Mouse (Mus musculus) limb, embryonic 12.5 days (tissue): Measurements from ENCODE around the gene Focad. TPM values are rescaled to one million over a fixed set of nuclear protein-coding genes. Genes with fewer than 3 reads are reported as not detected.

Source experiments
- ATAC-seq: fragments of 200-750 bp; cut with Nextera tagmentation; 2 replicates; pipeline ENCODE4 v1.8.0; 2017; ENCODE audit warnings: low read depth, moderate TSS enrichment; ENCODE audit not compliant: insufficient number of reproducible peaks, insufficient read depth, low FRiP score, low TSS enrichment
- H3K27ac ChIP-seq: fragments of 300-500 bp; sonication (generic); 2 replicates; pipeline ENCODE4 v1.5.1; 2016; ENCODE audit warnings: mild to moderate bottlenecking, moderate library complexity
- H3K27me3 ChIP-seq: fragments of 300-500 bp; sonication (generic); 2 replicates; pipeline ENCODE4 v1.6.1; 2016; ENCODE audit warnings: mild to moderate bottlenecking, moderate library complexity
- H3K36me3 ChIP-seq: fragments of 300-500 bp; sonication (generic); 2 replicates; pipeline ENCODE4 v1.6.1; 2016; ENCODE audit warnings: mild to moderate bottlenecking, moderate library complexity
- H3K4me1 ChIP-seq: fragments of 300-500 bp; sonication (generic); replicated peaks from 2 replicates; pipeline ENCODE4 v1.6.1; 2016
- H3K4me2 ChIP-seq: fragments of 300-500 bp; sonication (generic); 2 replicates; pipeline ENCODE4 v1.6.1; 2016; ENCODE audit warnings: mild to moderate bottlenecking, moderate library complexity
- H3K4me3 ChIP-seq: fragments of 300-500 bp; sonication (generic); replicated peaks from 2 replicates; pipeline ENCODE4 v1.5.1; 2016; ENCODE audit warnings: mild to moderate bottlenecking
- H3K9ac ChIP-seq: fragments of 300-500 bp; sonication (generic); replicated peaks from 2 replicates; pipeline ENCODE4 v1.6.1; 2016; ENCODE audit warnings: mild to moderate bottlenecking, moderate library complexity
- H3K9me3 ChIP-seq: fragments of 300-500 bp; sonication (generic); 2 replicates; pipeline ENCODE4 v1.6.1; 2016; ENCODE audit warnings: mild to moderate bottlenecking, moderate library complexity
- WGBS: fragments of 180-500 bp; shearing (Covaris S2); methylation state at CpG from one replicate; pipeline ENCODE4 v1.1.7; 2016; 5-methylcytosine and 5-hydroxymethylcytosine counted together
- polyA plus RNA-seq: library from polyadenylated mRNA; unstranded; fragments of >200 nt; fragmentation: Nextera tagmentation; extraction: Ambion mirVana; gene quantifications from 2 replicates; pipeline ENCODE4 v1.2.1, GENCODE M21; 2016

Focad gene
- polyA plus RNA-seq, 1 experiment from 2014 or later, result 13.7 TPM

DNA sequence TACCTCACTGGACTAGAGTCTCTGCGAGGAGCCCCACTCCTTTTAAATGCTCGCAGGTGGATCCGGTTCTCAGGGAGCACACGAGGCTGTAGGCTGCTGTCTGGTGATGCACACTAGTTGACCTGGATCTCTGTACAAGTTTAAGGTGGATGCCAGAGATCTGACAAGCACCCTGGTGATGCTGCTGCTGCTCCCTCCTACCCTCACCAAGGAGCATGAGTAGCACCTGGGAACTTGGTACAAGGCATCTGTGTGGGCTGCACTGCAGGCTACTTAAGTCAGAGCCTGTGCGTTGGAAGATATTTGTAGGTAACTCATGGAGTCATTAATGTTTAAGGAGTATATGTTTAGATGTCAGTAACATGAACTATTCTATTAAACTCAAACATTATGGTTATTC lies 62.5 kb downstream of the Focad start:
- ATAC-seq, result no peak
- Histone ChIP-seq H3K4me1 (0 out of 2 replicates have a peak, but pooled peaks cover 3% of the 10 kb centered on the region), H3K27ac (no peak overlapping the region), H3K9ac (no peak overlapping the region), H3K27me3 (no peaks in the 10 kb centered on the region), H3K36me3 (no peaks in the 10 kb centered on the region), H3K9me3 (no peaks in the 10 kb centered on the region), H3K4me3 (no peak overlapping the region), H3K4me2 (no peak overlapping the region)
- 71% methylated on average over 5 of the region's 5 CpGs for WGBS

DNA sequence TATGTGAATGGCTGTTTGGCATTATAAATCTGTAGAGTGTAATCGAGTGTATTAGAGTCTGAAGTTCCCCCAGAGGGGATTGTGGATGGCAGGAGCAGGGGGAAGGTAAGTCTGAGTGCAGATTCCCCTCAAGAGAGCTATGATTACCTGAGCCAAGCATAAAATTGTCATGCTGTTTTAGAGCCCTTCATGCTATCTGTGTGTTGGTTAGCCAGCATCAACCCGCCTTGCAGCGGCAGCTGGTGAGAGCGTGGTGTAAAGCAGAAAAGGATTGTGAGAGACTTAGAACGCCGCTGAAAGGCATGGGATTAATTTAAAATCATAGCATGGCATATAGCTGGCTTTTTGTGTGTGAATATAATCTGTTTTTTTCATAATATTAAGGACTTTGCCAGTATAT lies 63.2 kb downstream of the Focad start:
- WGBS, result 74% methylated on average over 6 of the region's 6 CpGs
- ATAC-seq, result no peak
- H3K27me3 ChIP-seq, result no peaks in the 10 kb centered on the region

DNA sequence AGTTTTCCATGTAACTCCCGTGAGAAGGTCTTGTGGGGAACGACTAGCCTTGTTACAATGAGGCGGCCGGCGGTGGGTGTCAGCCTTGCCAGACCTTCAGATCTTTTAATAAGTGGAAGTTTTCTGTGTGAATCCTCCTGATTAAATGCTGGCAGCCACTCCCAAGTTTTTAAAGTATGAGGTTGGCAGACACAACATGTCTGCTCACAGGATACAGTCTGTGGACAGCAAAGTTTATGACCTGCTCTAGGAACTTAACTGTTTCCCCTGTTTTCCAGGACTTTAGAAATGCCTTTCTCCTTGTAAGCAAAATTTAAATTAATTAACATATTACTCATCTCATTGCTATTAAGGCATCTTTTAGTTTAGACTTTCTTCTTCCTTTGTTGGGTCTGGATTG lies 64.8 kb downstream of the Focad start:
- no peak overlapping the region for H3K4me3 ChIP-seq
- no peak overlapping the region for H3K27ac ChIP-seq
- no peak for ATAC-seq
- H3K9me3 ChIP-seq, result no peaks in the 10 kb centered on the region
- 92% methylated on average over 5 of the region's 5 CpGs for WGBS
- 0 out of 2 replicates have a peak, but pooled peaks cover 3% of the 10 kb centered on the region for H3K4me1 ChIP-seq
- H3K27me3 ChIP-seq, result no peaks in the 10 kb centered on the region
- no peaks in the 10 kb centered on the region for H3K36me3 ChIP-seq
- no peak overlapping the region for H3K4me2 ChIP-seq
- no peak overlapping the region for H3K9ac ChIP-seq

More for the DNA sequence above, 63.2 kb downstream of the Focad start:
- no peaks in the 10 kb centered on the region for H3K9me3 ChIP-seq
- no peak overlapping the region for H3K4me2 ChIP-seq
- no peak overlapping the region for H3K4me3 ChIP-seq
- H3K36me3 ChIP-seq, result no peaks in the 10 kb centered on the region
- H3K9ac ChIP-seq, result no peak overlapping the region
- no peak overlapping the region for H3K27ac ChIP-seq
- H3K4me1 ChIP-seq, result 0 out of 2 replicates have a peak, but pooled peaks cover 3% of the 10 kb centered on the region

DNA sequence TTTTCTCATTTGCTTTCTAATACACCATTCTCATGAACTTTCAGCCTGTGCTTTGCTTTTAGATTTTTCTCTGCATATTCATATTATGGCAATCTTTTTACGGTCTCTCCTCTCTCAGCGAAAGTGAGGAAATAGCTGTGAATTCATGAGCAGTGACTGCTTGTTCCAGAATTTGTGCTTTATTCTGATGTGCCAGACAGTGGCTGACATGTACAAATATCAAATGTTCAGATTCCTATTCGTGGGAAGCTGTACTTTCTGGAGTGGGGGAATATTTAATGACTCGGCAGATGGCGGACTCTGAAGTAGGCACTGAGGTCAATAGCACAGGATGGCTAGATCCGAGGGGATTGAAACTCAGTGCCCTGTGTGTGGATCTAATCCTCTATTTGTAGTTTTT lies 65.3 kb downstream of the Focad start:
- H3K9me3 ChIP-seq, result no peaks in the 10 kb centered on the region
- H3K4me2 ChIP-seq, result no peak overlapping the region
- no peaks in the 10 kb centered on the region for H3K27me3 ChIP-seq
- 0 out of 2 replicates have a peak, but pooled peaks cover 3% of the 10 kb centered on the region for H3K4me1 ChIP-seq
- ATAC-seq, result no peak
- no peak overlapping the region for H3K27ac ChIP-seq
- H3K36me3 ChIP-seq, result no peaks in the 10 kb centered on the region
- 77% methylated on average over 6 of the region's 6 CpGs for WGBS
- H3K4me3 ChIP-seq, result no peak overlapping the region
- no peak overlapping the region for H3K9ac ChIP-seq

DNA sequence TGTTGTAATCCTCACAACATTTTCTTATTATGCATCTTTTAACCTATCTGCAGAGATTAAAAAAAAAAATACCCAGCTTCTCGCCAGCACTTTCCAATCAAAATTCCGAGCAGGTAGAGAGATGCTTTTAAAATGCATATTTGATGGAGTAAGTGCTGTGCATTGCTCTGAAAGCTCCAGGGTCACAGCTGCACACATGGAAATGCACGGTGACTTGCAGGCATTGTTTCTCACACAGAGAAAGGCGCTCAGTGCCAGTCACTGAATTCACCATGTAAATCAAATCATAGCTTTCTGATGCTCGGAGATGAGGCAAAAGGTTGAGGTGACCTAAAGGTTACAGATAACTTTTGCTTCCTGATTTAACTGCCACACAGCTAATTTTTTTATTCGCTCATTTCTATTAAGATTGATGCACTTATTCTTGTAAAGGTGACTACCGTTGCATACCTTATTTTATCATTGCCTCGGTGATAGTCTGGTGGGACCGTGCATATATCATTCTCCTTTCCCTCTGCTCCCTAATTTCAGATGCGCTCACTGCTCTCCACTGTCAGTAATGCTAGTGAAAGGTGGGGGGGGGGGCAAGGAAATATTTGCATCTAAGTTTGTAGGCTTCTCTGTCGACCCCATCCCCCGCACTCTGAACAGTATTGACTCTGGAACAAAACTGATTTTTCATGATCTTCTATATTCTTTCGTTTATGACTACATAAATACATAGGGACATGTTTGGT lies 69.2 kb downstream of the Focad start:
- Histone ChIP-seq H3K9ac (no peak overlapping the region), H3K27me3 (no peaks in the 10 kb centered on the region), H3K4me2 (no peak overlapping the region), H3K4me3 (no peak overlapping the region), H3K9me3 (no peaks in the 10 kb centered on the region), H3K36me3 (no peaks in the 10 kb centered on the region), H3K4me1 (no peaks in the 10 kb centered on the region), H3K27ac (no peak overlapping the region)
- no peak for ATAC-seq
- 83% methylated on average over 13 of the region's 13 CpGs for WGBS

DNA sequence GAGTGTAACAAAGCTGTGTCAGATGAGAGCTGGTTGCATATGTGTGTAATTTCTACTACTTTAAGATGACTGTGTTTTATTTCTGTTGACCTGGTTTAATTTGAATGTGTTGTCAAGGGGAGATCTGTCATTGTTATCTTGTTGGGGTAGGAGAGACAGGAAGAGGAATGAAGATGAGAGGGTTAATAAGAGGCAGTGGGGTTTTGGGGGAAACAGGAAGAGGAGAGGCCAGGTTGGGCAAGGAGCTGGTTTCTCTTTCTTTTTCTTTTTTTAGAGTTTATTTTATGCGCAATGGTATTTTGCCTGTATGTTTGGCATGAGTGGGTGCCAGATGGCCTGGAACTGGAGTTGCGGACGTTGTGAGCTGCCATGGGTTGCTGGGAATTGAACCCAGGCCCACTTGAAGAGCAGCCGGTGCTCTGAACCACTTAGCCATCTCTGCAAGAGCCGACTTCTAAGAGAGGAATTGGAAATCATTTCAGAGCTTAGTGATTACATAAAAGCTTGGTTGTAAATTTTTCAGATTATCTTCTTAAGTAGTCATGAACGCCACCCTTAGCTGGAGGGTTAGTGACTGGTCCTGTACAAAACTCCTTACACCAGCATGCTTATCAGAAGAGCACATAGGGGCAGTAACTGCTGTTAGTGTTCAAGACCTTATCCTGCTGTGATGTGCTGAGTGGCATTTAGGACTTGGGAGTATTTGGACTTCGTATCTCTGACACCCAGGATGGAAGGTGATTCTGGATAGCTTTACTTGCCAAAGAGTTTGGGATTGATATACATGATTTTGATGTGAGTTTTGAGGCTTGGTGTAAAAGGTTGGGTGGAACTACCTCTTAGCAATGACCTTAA lies 72.8 kb downstream of the Focad start:
- H3K4me3 ChIP-seq, result no peak overlapping the region
- WGBS, result 86% methylated on average over 7 of the region's 7 CpGs
- no peaks in the 10 kb centered on the region for H3K27me3 ChIP-seq
- H3K4me2 ChIP-seq, result no peak overlapping the region
- H3K9me3 ChIP-seq, result no peaks in the 10 kb centered on the region
- no peak overlapping the region for H3K27ac ChIP-seq
- H3K9ac ChIP-seq, result no peak overlapping the region
- peaks cover 4% of the 10 kb centered on the region; the same call in 1 of the 2 replicates for H3K4me1 ChIP-seq
- H3K36me3 ChIP-seq, result no peaks in the 10 kb centered on the region
- ATAC-seq, result no peak

DNA sequence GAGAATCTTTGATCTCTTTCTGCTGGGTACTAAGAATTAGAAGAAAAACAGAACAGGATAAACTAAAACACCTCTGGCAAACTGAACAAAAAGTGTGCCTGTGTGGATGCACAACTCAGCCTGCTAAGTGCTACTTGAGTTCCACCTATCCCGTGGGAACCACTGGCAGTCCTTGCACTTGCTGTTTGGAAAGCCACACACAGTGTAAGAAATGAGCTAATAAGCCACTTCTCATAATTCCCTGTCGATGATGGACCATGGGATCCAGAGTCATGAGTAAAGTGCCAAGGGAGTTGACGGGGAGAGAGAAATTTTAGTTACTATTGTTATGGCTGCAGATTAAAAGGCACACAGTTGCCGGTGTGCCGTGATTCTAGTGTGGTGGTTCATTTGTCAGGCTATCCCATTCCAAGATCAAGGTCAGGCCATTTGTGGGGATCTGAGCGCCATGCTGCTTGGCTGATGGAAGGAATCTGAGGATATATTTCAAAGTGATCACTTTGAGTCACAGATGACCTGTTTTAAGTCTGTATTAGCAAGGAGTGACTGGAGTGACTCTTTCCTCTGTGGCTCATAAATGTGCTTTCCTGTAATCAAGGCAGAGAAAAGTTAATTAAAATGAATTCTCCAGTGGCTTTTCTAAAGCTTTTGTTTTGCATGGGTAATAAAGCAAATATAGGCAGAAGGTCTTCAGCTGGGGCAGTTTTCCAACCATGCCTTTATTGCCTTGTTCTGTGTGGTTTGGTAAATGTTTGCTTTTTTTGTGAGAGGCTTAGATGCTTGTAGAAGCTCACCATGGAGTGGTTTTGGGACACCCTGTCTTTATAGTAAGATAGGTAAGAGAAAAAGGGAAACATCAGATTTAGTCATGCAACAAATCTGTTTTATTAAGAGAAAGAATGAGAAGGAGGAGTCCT lies 80.9 kb downstream of the Focad start:
- ATAC-seq, result no peak
- H3K9me3 ChIP-seq, result no peaks in the 10 kb centered on the region
- no peak overlapping the region for H3K27ac ChIP-seq
- WGBS, result 73% methylated on average over 6 of the region's 6 CpGs
- no peak overlapping the region for H3K4me3 ChIP-seq
- no peaks in the 10 kb centered on the region for H3K27me3 ChIP-seq
- no peak overlapping the region for H3K4me2 ChIP-seq
- H3K36me3 ChIP-seq, result peaks cover 3% of the 10 kb centered on the region; the same call in 1 of the 2 replicates
- H3K4me1 ChIP-seq, result 0 out of 2 replicates have a peak, but pooled peaks cover 5% of the 10 kb centered on the region
- H3K9ac ChIP-seq, result no peak overlapping the region

DNA sequence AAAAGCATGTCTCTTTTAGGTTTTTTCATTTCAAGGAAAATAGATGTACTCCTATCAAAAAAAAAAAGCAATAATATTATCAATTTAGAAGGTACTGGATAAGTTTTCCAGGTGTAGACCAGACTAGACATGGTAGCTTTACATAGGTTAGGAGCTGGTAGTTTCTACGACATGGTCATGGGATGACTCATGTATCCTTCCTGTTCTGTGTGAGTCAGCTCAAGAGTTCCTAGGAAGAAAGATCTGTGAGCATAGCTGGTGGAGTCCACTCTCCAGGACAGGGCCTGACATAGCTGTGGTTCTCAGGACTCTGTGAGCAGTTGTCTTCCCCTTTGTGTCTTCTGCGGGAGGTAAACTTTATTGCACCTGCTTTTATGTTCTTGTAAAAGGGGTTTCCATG lies 84.9 kb downstream of the Focad start:
- no peak overlapping the region for H3K4me3 ChIP-seq
- no peak overlapping the region for H3K4me2 ChIP-seq
- 68% methylated on average over 2 of the region's 2 CpGs for WGBS
- no peaks in the 10 kb centered on the region for H3K9me3 ChIP-seq
- H3K9ac ChIP-seq, result no peak overlapping the region
- 0 out of 2 replicates have a peak, but pooled peaks cover 5% of the 10 kb centered on the region for H3K4me1 ChIP-seq
- ATAC-seq, result no peak
- no peaks in the 10 kb centered on the region for H3K27me3 ChIP-seq
- no peak overlapping the region for H3K27ac ChIP-seq
- H3K36me3 ChIP-seq, result peaks cover 3% of the 10 kb centered on the region; the same call in 1 of the 2 replicates

DNA sequence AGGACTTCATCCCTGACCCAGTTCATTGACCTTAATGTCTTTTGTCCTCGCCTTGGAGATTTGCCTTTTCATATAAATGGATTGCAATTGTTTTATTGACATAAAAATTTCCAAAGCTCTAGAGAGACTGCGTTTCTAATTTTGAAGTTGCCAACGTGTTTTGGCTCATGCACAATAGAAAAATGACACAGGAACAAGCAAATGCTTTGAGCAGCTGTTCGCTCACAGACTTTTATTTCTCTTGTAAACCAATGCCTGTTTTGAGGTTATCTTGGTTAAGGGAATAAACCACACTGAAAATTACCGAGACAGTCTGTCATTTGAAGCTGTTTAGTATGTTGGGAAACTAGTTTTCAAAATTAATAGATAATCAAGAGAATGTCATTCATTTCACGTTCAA lies 89.9 kb downstream of the Focad start:
- no peaks in the 10 kb centered on the region for H3K36me3 ChIP-seq
- no peak for ATAC-seq
- H3K9me3 ChIP-seq, result no peaks in the 10 kb centered on the region
- no peak overlapping the region for H3K4me2 ChIP-seq
- H3K9ac ChIP-seq, result no peak overlapping the region
- no peaks in the 10 kb centered on the region for H3K27me3 ChIP-seq
- no peak overlapping the region for H3K27ac ChIP-seq
- H3K4me3 ChIP-seq, result no peak overlapping the region
- H3K4me1 ChIP-seq, result no peaks in the 10 kb centered on the region
- WGBS, result 76% methylated on average over 6 of the region's 6 CpGs

DNA sequence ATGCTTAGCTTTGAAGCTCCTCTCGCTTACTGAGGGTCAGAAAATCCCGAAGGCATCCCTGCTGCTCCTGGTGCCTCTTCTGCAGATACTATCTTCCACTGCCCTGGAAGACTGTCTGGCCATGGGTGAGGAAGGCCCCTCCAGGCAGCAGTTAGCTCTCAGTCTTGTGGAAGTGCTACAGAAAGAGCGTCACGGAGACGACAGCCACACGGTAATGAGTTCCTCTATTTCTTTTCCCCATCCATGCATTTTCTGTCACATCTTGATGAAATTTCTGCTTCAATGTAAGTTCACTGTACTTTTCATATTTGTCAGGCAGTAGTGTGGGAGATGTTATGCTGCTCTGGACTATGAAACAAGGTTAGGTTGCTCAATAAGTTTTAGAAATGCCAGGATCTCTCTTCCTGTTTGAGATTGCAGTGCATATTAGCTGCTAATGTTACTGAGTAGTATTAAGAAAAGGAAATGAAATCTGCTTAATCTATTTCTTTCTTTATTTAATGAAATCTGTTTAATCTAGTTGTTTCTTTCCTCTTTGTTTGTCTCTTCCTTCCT lies 91.5 kb downstream of the Focad start:
- H3K9ac ChIP-seq, result no peak overlapping the region
- H3K27ac ChIP-seq, result no peak overlapping the region
- no peaks in the 10 kb centered on the region for H3K36me3 ChIP-seq
- no peak for ATAC-seq
- no peaks in the 10 kb centered on the region for H3K9me3 ChIP-seq
- H3K4me1 ChIP-seq, result no peaks in the 10 kb centered on the region
- H3K27me3 ChIP-seq, result no peaks in the 10 kb centered on the region
- WGBS, result 80% methylated on average over 6 of the region's 6 CpGs
- no peak overlapping the region for H3K4me3 ChIP-seq
- H3K4me2 ChIP-seq, result no peak overlapping the region
